Mouse (Mus musculus) spleen, adult 2 months (tissue): ENCODE measurements around the gene Rad51b.

Experiments used
- CTCF ChIP-seq: fragments of 200-500 bp; IDR thresholded peaks from 2 replicates; pipeline ENCODE4 v1.5.1; 2011; ENCODE audit warnings: mild to moderate bottlenecking, inconsistent platforms; ENCODE audit not compliant: insufficient read depth, insufficient read length, insufficient replicate concordance; ENCODE audit errors: extremely low read depth
- POLR2A ChIP-seq: fragments of 200-500 bp; IDR thresholded peaks from 2 replicates; pipeline ENCODE4 v1.6.1; 2011; ENCODE audit warnings: low read depth, low read length, inconsistent platforms

GRCm38 (mm10) chr12:79550049-79550682 is 253.1 kb downstream of the Rad51b start:
- no peak for TF ChIP-seq POLR2A
- no peak for TF ChIP-seq CTCF
